Comparison of ENCODE assay signal across 11 mouse cellular contexts in the genomic region with DNA sequence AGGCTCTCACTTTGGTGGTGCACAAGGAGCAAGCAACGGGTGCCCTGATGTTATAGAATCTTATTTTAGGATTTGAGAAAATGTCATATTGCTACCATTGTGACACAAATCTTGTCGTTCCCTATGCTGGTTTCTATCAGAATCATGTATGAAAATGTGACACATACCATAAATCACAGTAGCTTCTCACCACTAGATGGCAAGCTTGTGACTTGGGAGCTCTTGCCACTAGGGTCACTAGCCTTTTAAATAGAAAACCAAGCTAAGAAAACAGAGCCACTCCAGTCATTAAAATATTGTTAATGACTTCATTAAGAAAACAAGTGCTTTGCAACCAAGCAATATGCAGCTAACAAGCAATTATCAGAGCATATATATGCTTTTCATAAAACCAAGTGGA.
DNase-seq lines count a peak whose midpoint lies in the region; ATAC-seq and TF ChIP-seq lines count a peak whose summit lies in the region.
"Had no signal": no experiment of that assay in that cellular context is flagged by ENCODE, and none has a peak within 500 bp of the region (broad histone marks: within the 10 kb centered on the region; RNA-seq: fewer than 3 reads in every experiment).

No protein-coding gene starts in this region.

- in situ Hi-C loops in ES-E14 (cut with MboI; ENCODE audit: low sequenced_read_pairs in 2 of 2, unreplicated experiment in 2 of 2) = no loop called here

- H3K4me2 ChIP-seq in kidney, postnatal 0 days (ENCODE audit: low read length) = no peak overlapping the region
- H3K4me2 ChIP-seq: embryonic facial prominence, embryonic 13.5 days had no signal

- WGBS in kidney, postnatal 0 days = 75% methylated on average over 2 of the region's 2 CpGs
- 69% methylated on average over 2 of the region's 2 CpGs for WGBS in lung, adult 2 months
- WGBS in thymus, adult 2 months = 73% methylated on average over 2 of the region's 2 CpGs

- DNase-seq in cerebellum, postnatal 14 days = peak; percentile 12 to 31
- DNase-seq in cerebellum, adult 18-20 months = no peak
- peak; percentile 43 for DNase-seq in kidney, postnatal 0 days (ENCODE audit: low spot score)
- no peak for DNase-seq in kidney, postnatal 4 days
- DNase-seq in ES-E14 (ENCODE audit: low read depth, low spot score) = peak; percentile 21
- no peak for DNase-seq in lung, adult 2 months
- no peak for DNase-seq in thymus, adult 2 months
- no peak for DNase-seq in frontal cortex, postnatal 36 days (ENCODE audit: low spot score in 2 of 2)
- DNase-seq: gastrocnemius, postnatal 25 days had no signal

- TF ChIP-seq CTCF in kidney, postnatal 0 days (IDR thresholded peaks at IDR 0.05; ENCODE audit: low read depth) = peak; percentile 67
- TF ChIP-seq CTCF in lung, adult 2 months (IDR thresholded peaks at IDR 0.05; ENCODE audit: insufficient read depth, low read length) = 0 out of 2 replicates have a peak, but pooled peaks have one; percentile 2
- TF ChIP-seq CTCF in thymus, adult 2 months (IDR thresholded peaks at IDR 0.05; ENCODE audit: borderline replicate concordance, control insufficient read depth, extremely low read depth, insufficient read depth, low read length, poor library complexity) = no peak

- no peaks in the 10 kb centered on the region for H3K36me3 ChIP-seq in kidney, postnatal 0 days (ENCODE audit: insufficient read depth, low read length)
- H3K36me3 ChIP-seq in ES-E14 (ENCODE audit: control insufficient read depth, insufficient read depth, low read length, poor library complexity, severe bottlenecking) = no peaks in the 10 kb centered on the region
- no peaks in the 10 kb centered on the region for H3K36me3 ChIP-seq in thymus, adult 2 months (ENCODE audit: control insufficient read depth, insufficient read depth, low read length)
- H3K36me3 ChIP-seq: embryonic facial prominence, embryonic 13.5 days; hindbrain, embryonic 10.5 days had no signal

- no peaks in the 10 kb centered on the region for H3K4me1 ChIP-seq in kidney, postnatal 0 days (replicated peaks; ENCODE audit: insufficient read depth, low read length)
- no peaks in the 10 kb centered on the region for H3K4me1 ChIP-seq in ES-E14 (ENCODE audit: control insufficient read depth in 2 of 2, insufficient read depth in 2 of 2, low read length in 2 of 2, poor library complexity in 1 of 2)
- H3K4me1 ChIP-seq in lung, adult 2 months (ENCODE audit: control insufficient read depth, insufficient read depth, low read length) = no peaks in the 10 kb centered on the region
- H3K4me1 ChIP-seq in thymus, adult 2 months (replicated peaks; ENCODE audit: control insufficient read depth, insufficient read depth, low read length) = no peaks in the 10 kb centered on the region
- H3K4me1 ChIP-seq: embryonic facial prominence, embryonic 13.5 days; hindbrain, embryonic 10.5 days had no signal

- no peak overlapping the region for H3K27ac ChIP-seq in kidney, postnatal 0 days
- no peak overlapping the region for H3K27ac ChIP-seq in ES-E14 (ENCODE audit: insufficient read depth, low read depth, low read length, poor library complexity, severe bottlenecking)
- H3K27ac ChIP-seq in thymus, adult 2 months (ENCODE audit: control insufficient read depth, insufficient read depth, low read length) = no peak overlapping the region
- H3K27ac ChIP-seq: embryonic facial prominence, embryonic 13.5 days; hindbrain, embryonic 10.5 days had no signal

- H3K9ac ChIP-seq in kidney, postnatal 0 days (ENCODE audit: low read depth, low read length) = no peak overlapping the region
- no peak overlapping the region for H3K9ac ChIP-seq in ES-E14 (ENCODE audit: insufficient read depth, low read depth, low read length, poor library complexity, severe bottlenecking)
- H3K9ac ChIP-seq: embryonic facial prominence, embryonic 13.5 days had no signal

- ATAC-seq in kidney, postnatal 0 days (replicated peaks; ENCODE audit: low FRiP score, low read depth) = no peak

- TF ChIP-seq POLR2A in lung, adult 2 months (IDR thresholded peaks at IDR 0.05; ENCODE audit: borderline replicate concordance, extremely low read depth, low read depth, low read length) = no peak
- no peak for TF ChIP-seq POLR2A in thymus, adult 2 months (IDR thresholded peaks at IDR 0.05; ENCODE audit: control insufficient read depth, extremely low read depth, insufficient read depth, low read length, poor library complexity)

- no peaks in the 10 kb centered on the region for H3K27me3 ChIP-seq in kidney, postnatal 0 days (ENCODE audit: insufficient read depth, low read length)
- H3K27me3 ChIP-seq in thymus, adult 2 months (ENCODE audit: control insufficient read depth, insufficient read depth, low read length) = no peaks in the 10 kb centered on the region
- H3K27me3 ChIP-seq: embryonic facial prominence, embryonic 13.5 days had no signal

- no peaks in the 10 kb centered on the region for H3K9me3 ChIP-seq in kidney, postnatal 0 days (replicated peaks; ENCODE audit: low read length)
- H3K9me3 ChIP-seq in ES-E14 (ENCODE audit: control insufficient read depth, insufficient read depth, low read depth, low read length) = no peaks in the 10 kb centered on the region
- H3K9me3 ChIP-seq: embryonic facial prominence, embryonic 13.5 days; hindbrain, embryonic 10.5 days had no signal

- H3K4me3 ChIP-seq in kidney, postnatal 0 days (replicated peaks; ENCODE audit: low read depth, low read length) = no peak overlapping the region
- H3K4me3 ChIP-seq in ES-E14 (ENCODE audit: insufficient read depth in 1 of 2, low read depth in 1 of 2, low read length in 2 of 2, poor library complexity in 1 of 2, severe bottlenecking in 1 of 2) = no peak overlapping the region
- no peak overlapping the region for H3K4me3 ChIP-seq in lung, adult 2 months (replicated peaks; ENCODE audit: extremely low read depth, low read depth, low read length)
- H3K4me3 ChIP-seq in thymus, adult 2 months (ENCODE audit: control insufficient read depth, insufficient read depth, low read length) = no peak overlapping the region
- H3K4me3 ChIP-seq: embryonic facial prominence, embryonic 13.5 days; hindbrain, embryonic 10.5 days had no signal

TF ChIP-seq in ES-E14, 5 proteins besides CTCF, POLR2A, EP300 and RAD21:
- TF ChIP-seq MAFK (IDR thresholded peaks at IDR 0.05; ENCODE audit: insufficient read depth, low read depth, low read length) = no peak
- TF ChIP-seq CHD2 (IDR thresholded peaks at IDR 0.05; ENCODE audit: low read depth, low read length) = no peak
- no peak for TF ChIP-seq ZNF384 (IDR thresholded peaks at IDR 0.05; ENCODE audit: low read depth, low read length)
- TF ChIP-seq ZC3H11A (IDR thresholded peaks at IDR 0.05; ENCODE audit: borderline replicate concordance, low read depth, low read length) = no peak
- no peak for TF ChIP-seq HCFC1 (IDR thresholded peaks at IDR 0.05; ENCODE audit: borderline replicate concordance, insufficient read depth, low read length)

Comparison
In these comparisons a context has a peak if more than half of its experiments do, and no peak if none do; other contexts are left out.
1. DNase-seq: peak in cerebellum, postnatal 14 days (2 of 2), kidney, postnatal 0 days (single experiment) and ES-E14 (single experiment); none in cerebellum, adult 18-20 months (0 of 2), kidney, postnatal 4 days (0 of 2), lung, adult 2 months (single experiment), thymus, adult 2 months (single experiment) and frontal cortex, postnatal 36 days (0 of 2).